Mouse (Mus musculus): ENCODE measurements around the gene Rufy2. TPM values are rescaled to one million over a fixed set of nuclear protein-coding genes. Genes with fewer than 3 reads are reported as not detected.

Gene Rufy2
- 22.0 and 22.4 TPM in 2 replicates for polyA plus RNA-seq (2011; ENCODE audit: insufficient read length, low read depth, missing spikeins)

- peak; percentile 76 for TF ChIP-seq POLR2A (IDR thresholded peaks at IDR 0.05; ENCODE audit: low read depth, low read length)
- peak; percentile 47 for TF ChIP-seq CTCF (IDR thresholded peaks at IDR 0.05; ENCODE audit: borderline replicate concordance, insufficient read depth, low read length)
- Histone ChIP-seq H3K4me3 (ENCODE audit: insufficient read depth, low read length) (peak within 1 kb of the TSS; percentile 83), H3K4me1 (ENCODE audit: control insufficient read depth, insufficient read depth, low read length) (0 out of 2 replicates have a peak, but pooled peaks cover 2% of the 10 kb centered on the region), H3K27ac (ENCODE audit: insufficient read depth, low read length) (no peak within 1 kb of the TSS)
Observed at GRCm38 (mm10) chr10:62980039-62980954, at the start of gene Rufy2. TSS of gene Rufy2 (plus strand) at chr10:62980223.

GRCm38 (mm10) chr10:62932381-62932780, 47.6 kb upstream of the Rufy2 start:
- Histone ChIP-seq H3K27ac (ENCODE audit: insufficient read depth, low read length) (no peak overlapping the region), H3K4me1 (ENCODE audit: control insufficient read depth, insufficient read depth, low read length) (no peaks in the 10 kb centered on the region), H3K4me3 (ENCODE audit: insufficient read depth, low read length) (no peak overlapping the region)
- no peak for TF ChIP-seq CTCF (IDR thresholded peaks at IDR 0.05; ENCODE audit: borderline replicate concordance, insufficient read depth, low read length)
- no peak for TF ChIP-seq POLR2A (IDR thresholded peaks at IDR 0.05; ENCODE audit: low read depth, low read length)

- no peaks in the 10 kb centered on the region for H3K4me1 ChIP-seq (ENCODE audit: control insufficient read depth, insufficient read depth, low read length)
- no peak for TF ChIP-seq CTCF (IDR thresholded peaks at IDR 0.05; ENCODE audit: borderline replicate concordance, insufficient read depth, low read length)
- H3K27ac ChIP-seq (ENCODE audit: insufficient read depth, low read length), result no peak overlapping the region
- no peak overlapping the region for H3K4me3 ChIP-seq (ENCODE audit: insufficient read depth, low read length)
Observed at GRCm38 (mm10) chr10:62944975-62945580, 34.9 kb upstream of the Rufy2 start.

GRCm38 (mm10) chr10:62946738-62947471, 33.1 kb upstream of the Rufy2 start, which contains the start of gene Dna2:
TSS of gene Dna2 (plus strand) at chr10:62947026.
- Histone ChIP-seq H3K4me1 (ENCODE audit: control insufficient read depth, insufficient read depth, low read length) (no peaks in the 10 kb centered on the region), H3K4me3 (ENCODE audit: insufficient read depth, low read length) (peak within 1 kb of the TSS; percentile 55), H3K27ac (ENCODE audit: insufficient read depth, low read length) (no peak within 1 kb of the TSS)
- TF ChIP-seq POLR2A (IDR thresholded peaks at IDR 0.05; ENCODE audit: low read depth, low read length) (peak; percentile 58), CTCF (IDR thresholded peaks at IDR 0.05; ENCODE audit: borderline replicate concordance, insufficient read depth, low read length) (no peak)

- TF ChIP-seq POLR2A (IDR thresholded peaks at IDR 0.05; ENCODE audit: low read depth, low read length) (no peak), CTCF (IDR thresholded peaks at IDR 0.05; ENCODE audit: borderline replicate concordance, insufficient read depth, low read length) (no peak)
- no peak overlapping the region for H3K27ac ChIP-seq (ENCODE audit: insufficient read depth, low read length)
Observed at GRCm38 (mm10) chr10:62948551-62948950, 31.5 kb upstream of the Rufy2 start.

GRCm38 (mm10) chr10:62963956-62964355, 16.1 kb upstream of the Rufy2 start:
- no peak for TF ChIP-seq CTCF (IDR thresholded peaks at IDR 0.05; ENCODE audit: borderline replicate concordance, insufficient read depth, low read length)
- TF ChIP-seq POLR2A (IDR thresholded peaks at IDR 0.05; ENCODE audit: low read depth, low read length), result no peak
- no peak overlapping the region for H3K27ac ChIP-seq (ENCODE audit: insufficient read depth, low read length)
- no peaks in the 10 kb centered on the region for H3K4me1 ChIP-seq (ENCODE audit: control insufficient read depth, insufficient read depth, low read length)
- no peak overlapping the region for H3K4me3 ChIP-seq (ENCODE audit: insufficient read depth, low read length)

More at GRCm38 (mm10) chr10:62948551-62948950, 31.5 kb upstream of the Rufy2 start:
- Histone ChIP-seq H3K4me1 (ENCODE audit: control insufficient read depth, insufficient read depth, low read length) (no peaks in the 10 kb centered on the region), H3K4me3 (ENCODE audit: insufficient read depth, low read length) (no peak overlapping the region)

- Histone ChIP-seq H3K4me3 (ENCODE audit: insufficient read depth, low read length) (no peak overlapping the region), H3K27ac (ENCODE audit: insufficient read depth, low read length) (no peak overlapping the region), H3K4me1 (ENCODE audit: control insufficient read depth, insufficient read depth, low read length) (no peaks in the 10 kb centered on the region)
- no peak for TF ChIP-seq CTCF (IDR thresholded peaks at IDR 0.05; ENCODE audit: borderline replicate concordance, insufficient read depth, low read length)
- no peak for TF ChIP-seq POLR2A (IDR thresholded peaks at IDR 0.05; ENCODE audit: low read depth, low read length)
Observed at GRCm38 (mm10) chr10:62965796-62966195, 14.2 kb upstream of the Rufy2 start.

- no peak overlapping the region for H3K27ac ChIP-seq (ENCODE audit: insufficient read depth, low read length)
- no peak overlapping the region for H3K4me3 ChIP-seq (ENCODE audit: insufficient read depth, low read length)
- TF ChIP-seq CTCF (IDR thresholded peaks at IDR 0.05; ENCODE audit: borderline replicate concordance, insufficient read depth, low read length) (no peak), POLR2A (IDR thresholded peaks at IDR 0.05; ENCODE audit: low read depth, low read length) (no peak)
- H3K4me1 ChIP-seq (ENCODE audit: control insufficient read depth, insufficient read depth, low read length), result no peaks in the 10 kb centered on the region
Observed at GRCm38 (mm10) chr10:62966291-62966690, 13.7 kb upstream of the Rufy2 start.

GRCm38 (mm10) chr10:62971821-62972220, 8.2 kb upstream of the Rufy2 start:
- no peak overlapping the region for H3K27ac ChIP-seq (ENCODE audit: insufficient read depth, low read length)
- no peak for TF ChIP-seq CTCF (IDR thresholded peaks at IDR 0.05; ENCODE audit: borderline replicate concordance, insufficient read depth, low read length)
- TF ChIP-seq POLR2A (IDR thresholded peaks at IDR 0.05; ENCODE audit: low read depth, low read length), result no peak
- H3K4me3 ChIP-seq (ENCODE audit: insufficient read depth, low read length), result no peak overlapping the region
- H3K4me1 ChIP-seq (ENCODE audit: control insufficient read depth, insufficient read depth, low read length), result no peaks in the 10 kb centered on the region
